Mouse (Mus musculus): ENCODE results near the gene Ccr7. TPM values are rescaled to one million over a fixed set of nuclear protein-coding genes. Genes with fewer than 3 reads are reported as not detected.

Ccr7 gene
- polyA plus RNA-seq, 1 experiment from 2014 or later, result 0.30 TPM

- Histone ChIP-seq H3K27ac (no peak overlapping the region), H3K4me3 (no peak overlapping the region), H3K27me3 (ENCODE audit: poor library complexity, severe bottlenecking) (no peaks in the 10 kb centered on the region), H3K36me3 (replicated peaks) (no peaks in the 10 kb centered on the region), H3K9me3 (no peaks in the 10 kb centered on the region), H3K4me1 (peaks cover 7% of the 10 kb centered on the region)
- no peak for DNase-seq (ENCODE audit: extremely low spot score, low spot score)
- 81% methylated on average over 12 of the region's 12 CpGs for WGBS
Observed at GRCm38 (mm10) chr11:99168030-99168474, 13.2 kb upstream of the Ccr7 start.

GRCm38 (mm10) chr11:99167576-99167975, 12.7 kb upstream of the Ccr7 start:
- Histone ChIP-seq H3K27me3 (ENCODE audit: poor library complexity, severe bottlenecking) (no peaks in the 10 kb centered on the region), H3K27ac (no peak overlapping the region), H3K9me3 (no peaks in the 10 kb centered on the region), H3K4me1 (peaks cover 7% of the 10 kb centered on the region), H3K36me3 (replicated peaks) (no peaks in the 10 kb centered on the region), H3K4me3 (no peak overlapping the region)
- no peak for DNase-seq (ENCODE audit: extremely low spot score, low spot score)
- WGBS, result 90% methylated on average over 7 of the region's 7 CpGs

GRCm38 (mm10) chr11:99166241-99166640, 11.4 kb upstream of the Ccr7 start:
- H3K4me3 ChIP-seq, result no peak overlapping the region
- no peak for DNase-seq (ENCODE audit: extremely low spot score, low spot score)
- no peaks in the 10 kb centered on the region for H3K9me3 ChIP-seq
- 95% methylated on average over 7 of the region's 7 CpGs for WGBS
- H3K27ac ChIP-seq, result no peak overlapping the region
- no peaks in the 10 kb centered on the region for H3K36me3 ChIP-seq (replicated peaks)
- no peaks in the 10 kb centered on the region for H3K27me3 ChIP-seq (ENCODE audit: poor library complexity, severe bottlenecking)
- peaks cover 13% of the 10 kb centered on the region for H3K4me1 ChIP-seq

GRCm38 (mm10) chr11:99165031-99165752, 10.3 kb upstream of the Ccr7 start:
- Histone ChIP-seq H3K36me3 (replicated peaks) (no peaks in the 10 kb centered on the region), H3K27me3 (ENCODE audit: poor library complexity, severe bottlenecking) (no peaks in the 10 kb centered on the region), H3K9me3 (no peaks in the 10 kb centered on the region), H3K4me3 (no peak overlapping the region), H3K4me1 (peaks cover 14% of the 10 kb centered on the region), H3K27ac (no peak overlapping the region)
- 80% methylated on average over 11 of the region's 11 CpGs for WGBS
- DNase-seq (ENCODE audit: extremely low spot score, low spot score), result no peak

- no peak overlapping the region for H3K4me3 ChIP-seq
- H3K27ac ChIP-seq, result no peak overlapping the region
- WGBS, result 81% methylated on average over 10 of the region's 10 CpGs
- peaks cover 8% of the 10 kb centered on the region for H3K4me1 ChIP-seq
- no peaks in the 10 kb centered on the region for H3K27me3 ChIP-seq (ENCODE audit: poor library complexity, severe bottlenecking)
- no peak for DNase-seq (ENCODE audit: extremely low spot score, low spot score)
- H3K36me3 ChIP-seq (replicated peaks), result no peaks in the 10 kb centered on the region
- no peaks in the 10 kb centered on the region for H3K9me3 ChIP-seq
Observed at GRCm38 (mm10) chr11:99162972-99163686, 8.3 kb upstream of the Ccr7 start.

GRCm38 (mm10) chr11:99161648-99162047, 6.8 kb upstream of the Ccr7 start:
- WGBS, result 56% methylated on average over 5 of the region's 5 CpGs
- Histone ChIP-seq H3K4me1 (peaks cover 7% of the 10 kb centered on the region; the same call in 1 of the 2 replicates), H3K9me3 (no peaks in the 10 kb centered on the region), H3K27me3 (ENCODE audit: poor library complexity, severe bottlenecking) (no peaks in the 10 kb centered on the region), H3K27ac (no peak overlapping the region), H3K4me3 (no peak overlapping the region), H3K36me3 (replicated peaks) (no peaks in the 10 kb centered on the region)
- no peak for DNase-seq (ENCODE audit: extremely low spot score, low spot score)

- H3K4me3 ChIP-seq, result no peak overlapping the region
- no peak overlapping the region for H3K27ac ChIP-seq
- H3K4me1 ChIP-seq, result peaks cover 7% of the 10 kb centered on the region; the same call in 1 of the 2 replicates
- H3K36me3 ChIP-seq (replicated peaks), result no peaks in the 10 kb centered on the region
- 89% methylated on average over 6 of the region's 6 CpGs for WGBS
- H3K27me3 ChIP-seq (ENCODE audit: poor library complexity, severe bottlenecking), result no peaks in the 10 kb centered on the region
- H3K9me3 ChIP-seq, result no peaks in the 10 kb centered on the region
- DNase-seq (ENCODE audit: extremely low spot score, low spot score), result no peak
Observed at GRCm38 (mm10) chr11:99160228-99160627, 5.4 kb upstream of the Ccr7 start.

- DNase-seq (ENCODE audit: extremely low spot score, low spot score), result no peak
- Histone ChIP-seq H3K36me3 (replicated peaks) (no peaks in the 10 kb centered on the region), H3K27ac (no peak overlapping the region), H3K4me3 (no peak overlapping the region), H3K27me3 (ENCODE audit: poor library complexity, severe bottlenecking) (peaks cover 4% of the 10 kb centered on the region; the same call in 1 of the 2 replicates), H3K4me1 (no peaks in the 10 kb centered on the region), H3K9me3 (no peaks in the 10 kb centered on the region)
- 89% methylated on average over 9 of the region's 9 CpGs for WGBS
Observed at GRCm38 (mm10) chr11:99155817-99156216, 940 bp upstream of the Ccr7 start.

- peaks cover 12% of the 10 kb centered on the region for H3K4me1 ChIP-seq
- peaks cover 7% of the 10 kb centered on the region; the same call in 1 of the 2 replicates for H3K27me3 ChIP-seq (ENCODE audit: poor library complexity, severe bottlenecking)
- WGBS, result 82% methylated on average over 7 of the region's 7 CpGs
- H3K9me3 ChIP-seq, result no peaks in the 10 kb centered on the region
- H3K4me3 ChIP-seq, result no peak overlapping the region
- H3K27ac ChIP-seq, result no peak overlapping the region
- no peak for DNase-seq (ENCODE audit: extremely low spot score, low spot score)
- H3K36me3 ChIP-seq (replicated peaks), result no peaks in the 10 kb centered on the region
Observed at GRCm38 (mm10) chr11:99153767-99154753, 817 bp downstream of the Ccr7 start.

- no peaks in the 10 kb centered on the region for H3K36me3 ChIP-seq (replicated peaks)
- no peak overlapping the region for H3K27ac ChIP-seq
- peaks cover 27% of the 10 kb centered on the region for H3K4me1 ChIP-seq
- 85% methylated on average over 7 of the region's 7 CpGs for WGBS
- no peaks in the 10 kb centered on the region for H3K9me3 ChIP-seq
- H3K27me3 ChIP-seq (ENCODE audit: poor library complexity, severe bottlenecking), result peaks cover 7% of the 10 kb centered on the region; the same call in 1 of the 2 replicates
- H3K4me3 ChIP-seq, result no peak overlapping the region
- no peak for DNase-seq (ENCODE audit: extremely low spot score, low spot score)
Observed at GRCm38 (mm10) chr11:99152323-99153144, 2.3 kb downstream of the Ccr7 start.

- 69% methylated on average over 11 of the region's 11 CpGs for WGBS
- H3K9me3 ChIP-seq, result no peaks in the 10 kb centered on the region
- H3K4me3 ChIP-seq, result no peak overlapping the region
- no peaks in the 10 kb centered on the region for H3K36me3 ChIP-seq (replicated peaks)
- peaks cover 36% of the 10 kb centered on the region for H3K4me1 ChIP-seq
- H3K27ac ChIP-seq, result 0 out of 2 replicates have a peak overlapping the region, but pooled peaks have one; percentile 18
- no peak for DNase-seq (ENCODE audit: extremely low spot score, low spot score)
- H3K27me3 ChIP-seq (ENCODE audit: poor library complexity, severe bottlenecking), result peaks cover 7% of the 10 kb centered on the region; the same call in 1 of the 2 replicates
Observed at GRCm38 (mm10) chr11:99151333-99151930, 3.4 kb downstream of the Ccr7 start.
